Mouse (Mus musculus): ENCODE measurements around the gene Cend1. TPM values are rescaled to one million over a fixed set of nuclear protein-coding genes. Genes with fewer than 3 reads are reported as not detected.
"Not testable (repeated sequence)": the region's sequence is repeated elsewhere in the genome, so short reads cannot be mapped to it uniquely, and the experiment has no call there.

Cend1 gene
- total RNA-seq, 2 experiments from 2014 or later: 279 to 288 TPM

DNA sequence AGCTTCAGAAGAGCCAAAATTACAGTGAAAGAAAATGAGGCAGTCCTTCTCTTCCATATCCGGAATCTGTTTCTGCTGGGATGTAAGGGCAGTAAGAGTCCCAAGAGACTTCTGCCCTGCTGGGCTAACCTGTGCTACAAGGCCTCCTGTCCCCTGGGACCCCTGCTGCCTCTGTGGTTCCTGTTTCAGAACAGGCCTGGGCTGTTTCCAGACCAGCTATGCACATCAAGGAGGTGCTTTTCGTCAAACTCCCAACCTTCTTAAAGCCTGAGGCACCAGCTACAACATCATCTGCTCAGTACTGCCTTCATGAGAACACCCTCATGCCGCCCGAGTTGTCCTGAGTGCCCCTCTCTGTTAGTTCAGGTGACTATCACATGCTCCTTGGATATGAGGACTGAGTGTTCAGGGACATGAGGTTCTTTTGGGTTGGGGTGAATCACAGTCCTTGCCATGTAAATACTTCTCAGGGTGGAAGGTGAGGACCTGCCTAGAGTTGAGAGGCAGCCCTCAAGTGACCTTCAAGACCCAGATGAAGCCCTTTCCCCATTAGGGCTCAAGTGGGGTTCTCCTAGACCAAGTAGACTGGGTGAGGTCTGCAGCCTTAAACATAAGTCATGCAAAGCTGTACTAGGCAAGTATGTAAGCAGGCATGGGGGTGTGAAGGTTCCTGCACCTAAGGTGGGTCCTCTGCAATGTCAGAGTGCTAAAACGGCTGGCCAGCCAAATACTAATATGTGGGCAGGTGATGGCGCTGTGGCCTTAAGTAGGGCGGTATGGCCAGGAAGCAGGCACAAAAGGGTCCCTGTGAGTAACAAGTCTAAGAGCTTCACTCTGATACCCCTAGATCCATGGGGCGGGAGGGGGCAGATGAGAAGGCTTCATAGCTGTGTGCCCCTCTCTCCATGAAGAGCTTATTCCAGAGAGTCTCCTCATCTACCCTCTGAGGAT is 11.3 kb downstream of the Cend1 start:
- no peak for TF ChIP-seq CTCF (IDR thresholded peaks at IDR 0.05)
- Histone ChIP-seq H3K27ac (no peak overlapping the region), H3K4me3 (no peak overlapping the region)
- no peak for DNase-seq (ENCODE audit: extremely low spot score in 1 of 2, low spot score in 2 of 2)
- intact Hi-C loops (cut with DNase I): no loop called here

GRCm38 (mm10) chr7:141416144-141416841 is 13.0 kb downstream of the Cend1 start:
- Histone ChIP-seq H3K4me3 (no peak overlapping the region), H3K27ac (no peak overlapping the region)
- no peak for TF ChIP-seq CTCF (IDR thresholded peaks at IDR 0.05)
- no peak for DNase-seq (ENCODE audit: extremely low spot score in 1 of 2, low spot score in 2 of 2)
- intact Hi-C loops (cut with DNase I): no loop called here

DNA sequence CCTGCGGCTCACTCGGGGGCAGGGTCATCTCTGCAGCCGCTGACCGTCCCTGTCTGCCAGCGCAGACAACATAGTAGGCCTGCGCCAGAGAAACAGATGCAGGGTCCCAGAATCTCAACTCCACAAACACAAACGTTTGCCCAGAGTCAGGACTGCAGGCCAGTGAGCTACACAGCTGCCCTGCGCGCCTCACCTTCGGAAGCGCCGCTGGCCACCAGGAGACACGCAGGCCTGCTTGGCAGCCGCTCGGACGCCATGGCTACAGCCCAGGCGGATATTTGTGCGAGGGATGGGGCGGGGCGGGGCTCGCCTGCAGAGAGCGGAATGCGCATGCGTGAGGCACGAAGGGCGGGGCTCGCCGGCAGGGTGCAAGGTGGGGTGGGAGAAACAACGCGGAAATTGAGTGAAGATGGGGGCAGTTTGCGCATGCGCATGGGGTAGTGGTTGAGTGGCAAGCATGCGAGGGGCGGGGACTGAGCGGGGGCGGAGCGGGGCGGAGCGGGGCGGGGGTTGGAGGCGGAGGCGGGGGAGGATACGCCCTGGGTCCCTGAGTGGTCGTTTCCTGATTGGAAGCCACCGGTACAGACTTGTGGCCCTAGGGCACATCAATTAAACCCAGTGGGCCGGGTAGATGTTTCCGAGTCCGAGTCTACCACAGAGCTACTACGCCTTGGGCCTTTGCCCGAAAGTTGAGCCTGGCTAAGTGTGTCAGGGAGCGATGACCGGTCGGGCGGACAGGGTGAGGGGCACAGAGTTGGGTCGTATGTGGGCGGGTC is 15.3 kb downstream of the Cend1 start, which contains the start of gene Gatd1:
Gene Gatd1, minus strand, starts transcription at position 328 of the 776 bp plus-strand sequence.
- no peak; the same call in 1 of the 2 replicates for TF ChIP-seq CTCF (IDR thresholded peaks at IDR 0.05)
- peak; percentile 99 for DNase-seq (ENCODE audit: extremely low spot score in 1 of 2, low spot score in 2 of 2)
- Histone ChIP-seq H3K4me3 (peak within 1 kb of the TSS; percentile 89), H3K27ac (peak within 1 kb of the TSS; percentile 98)
- intact Hi-C loops (cut with DNase I): loop anchor here (2.0 kb wide), 1 partner anchor 15 kb away; the partner anchor contains the start of gene Cend1

DNA sequence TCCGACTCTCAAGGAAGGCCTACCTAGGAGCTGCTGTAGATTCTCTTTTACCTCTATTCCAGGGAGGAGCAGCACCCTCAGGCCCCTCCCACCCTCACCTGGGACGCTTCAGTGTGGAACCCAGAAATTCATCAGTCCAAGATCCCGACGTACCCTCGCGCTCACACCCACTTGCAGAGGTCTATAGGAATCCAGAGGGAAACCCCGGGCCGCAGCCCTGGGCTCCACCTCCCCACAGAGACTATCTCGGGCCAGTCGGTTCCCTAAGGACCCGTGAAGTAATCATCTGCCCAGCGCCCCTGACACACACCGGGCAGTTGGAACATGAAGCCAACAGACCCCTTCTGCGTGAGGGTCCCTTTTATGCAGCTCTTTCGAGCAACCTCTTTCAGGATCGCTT is 16.0 kb downstream of the Cend1 start:
- intact Hi-C loops (cut with DNase I): no loop called here
- Histone ChIP-seq H3K4me3 (peak overlapping the region; percentile 89), H3K27ac (peak overlapping the region; percentile 98)
- DNase-seq (ENCODE audit: extremely low spot score in 1 of 2, low spot score in 2 of 2): no peak
- TF ChIP-seq CTCF (IDR thresholded peaks at IDR 0.05): no peak

- intact Hi-C loops (cut with DNase I): no loop called here
- Histone ChIP-seq H3K4me3 (no peak overlapping the region), H3K27ac (no peak overlapping the region)
- no peak for TF ChIP-seq CTCF (IDR thresholded peaks at IDR 0.05)
- DNase-seq (ENCODE audit: extremely low spot score in 1 of 2, low spot score in 2 of 2): no peak
These were observed 17.6 kb downstream of the Cend1 start for GRCm38 (mm10) chr7:141411667-141412066.

DNA sequence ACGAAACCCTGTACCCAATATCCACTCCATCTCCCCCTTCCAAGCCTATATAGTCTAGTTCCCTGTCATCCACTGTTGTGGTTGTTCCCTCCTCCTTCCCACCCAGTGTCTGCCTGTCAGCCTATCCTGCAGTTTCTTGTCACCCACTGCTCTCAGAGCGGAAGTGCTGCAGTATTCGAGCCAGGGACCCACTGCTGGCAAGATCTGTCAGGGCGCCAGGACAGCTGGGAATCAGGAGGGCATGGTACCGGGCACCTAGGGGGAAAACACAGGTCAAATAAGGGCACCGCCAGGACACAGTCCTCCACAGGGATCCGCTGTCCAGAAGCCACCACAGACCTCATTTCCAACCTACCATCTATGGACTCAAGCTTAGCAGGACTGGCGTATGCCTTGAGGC is 18.7 kb downstream of the Cend1 start:
- intact Hi-C loops (cut with DNase I): no loop called here
- no peak for DNase-seq (ENCODE audit: extremely low spot score in 1 of 2, low spot score in 2 of 2)
- Histone ChIP-seq H3K27ac (no peak overlapping the region), H3K4me3 (no peak overlapping the region)
- no peak for TF ChIP-seq CTCF (IDR thresholded peaks at IDR 0.05)

GRCm38 (mm10) chr7:141408833-141409232 is 20.5 kb downstream of the Cend1 start:
- no peak overlapping the region for H3K4me3 ChIP-seq
- peak; percentile 95 for TF ChIP-seq CTCF (IDR thresholded peaks at IDR 0.05)
- H3K27ac ChIP-seq: no peak overlapping the region
- intact Hi-C loops (cut with DNase I): loop anchor here (1.0 kb wide), 3 partner anchors 28 to 116 kb away; partner anchors contain the start of gene Slc25a22
- DNase-seq (ENCODE audit: extremely low spot score in 1 of 2, low spot score in 2 of 2): peak; percentile 82 to 89

DNA sequence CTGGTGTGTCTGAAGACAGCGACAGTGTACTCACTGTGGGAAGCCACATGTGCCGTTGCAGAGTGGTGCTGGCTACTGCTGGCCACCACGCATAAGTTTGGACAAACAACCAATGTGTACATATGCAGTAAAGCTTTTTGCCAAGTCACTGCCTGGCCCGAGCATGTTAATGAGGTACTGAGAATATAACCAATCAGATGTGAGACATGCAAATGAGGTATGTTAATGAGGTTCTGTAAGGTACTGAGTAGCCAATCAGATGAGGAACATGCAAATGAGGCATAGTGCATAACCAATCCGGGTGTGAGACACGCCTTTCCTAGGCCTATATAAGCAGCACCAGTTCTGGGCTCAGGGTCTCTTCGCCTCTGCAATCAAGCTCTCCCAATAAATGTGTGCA is 21.6 kb downstream of the Cend1 start:
- intact Hi-C loops (cut with DNase I); H3K4me3 ChIP-seq; DNase-seq (ENCODE audit: extremely low spot score in 1 of 2, low spot score in 2 of 2); H3K27ac ChIP-seq: not testable (repeated sequence)

GRCm38 (mm10) chr7:141405466-141405865 is 23.8 kb downstream of the Cend1 start:
- intact Hi-C loops (cut with DNase I): no loop called here
- no peak overlapping the region for H3K4me3 ChIP-seq
- TF ChIP-seq CTCF (IDR thresholded peaks at IDR 0.05): no peak
- no peak for DNase-seq (ENCODE audit: extremely low spot score in 1 of 2, low spot score in 2 of 2)
- H3K27ac ChIP-seq: no peak overlapping the region

- TF ChIP-seq CTCF (IDR thresholded peaks at IDR 0.05): peak; percentile 66
- peak in 1 of 2 experiments; percentile 50 for DNase-seq (ENCODE audit: extremely low spot score in 1 of 2, low spot score in 2 of 2)
- no peak overlapping the region for H3K27ac ChIP-seq
- intact Hi-C loops (cut with DNase I): no loop called here
- no peak overlapping the region for H3K4me3 ChIP-seq
These were observed 26.0 kb downstream of the Cend1 start for GRCm38 (mm10) chr7:141403305-141403704.

DNA sequence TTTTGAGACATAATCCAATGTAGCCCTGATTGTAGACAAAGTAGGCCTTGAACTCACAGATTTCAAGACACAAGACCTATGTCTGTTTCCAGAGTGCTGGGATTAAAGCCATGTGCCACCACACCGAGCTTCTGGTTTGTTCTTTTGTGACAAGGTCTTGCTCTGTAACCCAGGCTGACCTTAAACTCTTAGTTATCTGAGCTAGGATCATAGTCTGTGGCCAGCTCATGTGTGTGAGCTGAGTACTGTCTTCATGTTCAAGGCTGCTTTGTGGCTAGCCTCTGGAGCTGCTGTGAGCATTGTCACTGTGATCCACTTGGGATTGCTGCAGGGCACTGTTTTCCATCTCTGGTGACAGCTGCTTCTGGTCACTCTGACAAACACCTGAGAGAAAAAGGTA is 33.9 kb downstream of the Cend1 start:
- H3K27ac ChIP-seq: no peak overlapping the region
- intact Hi-C loops (cut with DNase I): no loop called here
- no peak for DNase-seq (ENCODE audit: extremely low spot score in 1 of 2, low spot score in 2 of 2)
- no peak overlapping the region for H3K4me3 ChIP-seq
- TF ChIP-seq CTCF (IDR thresholded peaks at IDR 0.05): no peak

Measured in left cerebral cortex, adult 2 months (tissue).